Mouse (Mus musculus) c-Kit-positive CD71-negative TER-119-negative erythroid progenitor cells, embryonic 14.5 days (primary cell): Measurements from ENCODE around the gene Diexf.

ENCODE experiments used
- DNase-seq: peaks from one replicate; pipeline ENCODE4 v3.0.0-alpha.2; 2013; ENCODE audit warnings: low read depth

The Diexf gene

DNA sequence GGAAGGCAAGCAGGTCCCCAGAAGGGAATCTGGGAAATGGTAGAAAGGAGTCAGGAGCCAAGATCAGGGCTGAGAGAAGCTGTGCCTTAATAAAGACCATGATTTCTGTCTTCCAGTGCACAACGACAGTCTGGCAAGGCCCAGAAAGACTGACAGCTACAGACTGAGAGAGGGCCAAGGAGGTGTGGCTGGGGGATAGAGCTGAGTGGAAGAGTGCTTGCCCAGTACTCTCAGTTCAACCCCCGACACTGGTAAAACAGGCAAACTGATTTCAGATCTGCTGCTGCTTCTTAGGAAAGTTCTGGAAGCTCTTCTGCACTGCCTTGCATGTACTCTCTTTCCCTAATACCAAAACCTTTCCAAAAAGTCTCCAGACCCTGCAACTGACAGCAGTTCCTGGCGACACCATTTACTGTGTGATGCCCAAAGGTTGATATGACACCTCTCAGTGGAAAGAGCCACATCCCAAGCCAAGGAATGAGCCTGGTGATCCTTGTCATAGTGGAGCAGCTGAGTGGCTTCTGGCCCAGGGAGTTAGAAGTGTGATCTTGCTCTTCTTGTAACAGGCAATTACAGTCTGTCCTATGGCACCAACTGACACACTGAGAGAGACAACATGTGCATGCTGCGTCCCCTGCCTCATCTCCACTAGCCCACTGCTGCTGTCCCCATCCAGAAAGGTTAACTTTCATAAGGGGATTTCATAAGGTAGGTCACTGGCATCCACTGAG lies 43.8 kb downstream of the Diexf start:
- no peak for DNase-seq

- no peak for DNase-seq
Measured at GRCm38 (mm10) chr1:193085541-193086020, 44.5 kb downstream of the Diexf start.

- DNase-seq = no peak
Measured at GRCm38 (mm10) chr1:193084016-193084415, 46.1 kb downstream of the Diexf start.

GRCm38 (mm10) chr1:193083051-193083450 lies 47.0 kb downstream of the Diexf start:
- DNase-seq = no peak

- DNase-seq = no peak
Measured at GRCm38 (mm10) chr1:193082311-193082921, 47.7 kb downstream of the Diexf start.

GRCm38 (mm10) chr1:193062618-193063017 lies 67.5 kb downstream of the Diexf start:
- no peak for DNase-seq

GRCm38 (mm10) chr1:193060167-193060566 lies 69.9 kb downstream of the Diexf start:
- no peak for DNase-seq

DNA sequence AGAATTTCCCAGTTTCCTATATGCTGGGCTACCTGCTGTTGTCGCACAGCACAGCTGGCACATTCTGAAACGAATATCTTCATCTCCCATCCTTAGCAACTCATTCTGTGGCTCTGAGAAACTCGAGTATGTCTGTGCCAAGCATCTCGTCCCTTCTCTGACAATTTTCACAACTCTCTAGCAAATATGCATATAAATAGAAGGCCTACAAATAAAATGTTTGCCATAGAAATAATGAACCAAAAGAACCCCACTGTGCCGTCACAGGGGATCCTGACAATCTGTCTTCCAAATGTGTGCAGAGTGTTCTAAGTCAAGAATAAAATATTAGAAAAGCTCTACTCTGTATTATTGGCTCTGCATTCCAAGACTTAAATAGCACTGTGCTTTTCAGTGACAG lies 70.5 kb downstream of the Diexf start:
- no peak for DNase-seq

GRCm38 (mm10) chr1:193054401-193054800 lies 75.7 kb downstream of the Diexf start:
- DNase-seq = no peak

DNA sequence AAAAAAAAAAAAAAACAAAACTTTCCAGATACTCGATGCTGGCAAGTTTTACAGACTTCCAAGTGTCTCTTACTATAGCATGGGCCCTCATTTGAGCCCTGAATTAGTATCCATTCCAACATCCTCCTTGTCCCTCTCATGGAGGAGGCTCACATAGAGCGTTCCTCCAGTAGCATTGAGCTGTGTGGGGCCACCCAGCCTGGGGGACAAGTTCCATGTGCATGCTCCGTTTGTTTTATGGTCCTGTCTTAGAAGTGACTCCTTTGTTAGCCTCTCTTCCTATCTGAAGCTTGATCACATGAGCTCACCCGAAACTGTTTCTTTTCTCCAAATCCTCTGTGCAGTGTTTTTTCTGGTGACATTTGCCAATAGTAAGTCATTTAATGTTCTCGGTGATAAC lies 77.0 kb downstream of the Diexf start:
- DNase-seq = no peak

DNA sequence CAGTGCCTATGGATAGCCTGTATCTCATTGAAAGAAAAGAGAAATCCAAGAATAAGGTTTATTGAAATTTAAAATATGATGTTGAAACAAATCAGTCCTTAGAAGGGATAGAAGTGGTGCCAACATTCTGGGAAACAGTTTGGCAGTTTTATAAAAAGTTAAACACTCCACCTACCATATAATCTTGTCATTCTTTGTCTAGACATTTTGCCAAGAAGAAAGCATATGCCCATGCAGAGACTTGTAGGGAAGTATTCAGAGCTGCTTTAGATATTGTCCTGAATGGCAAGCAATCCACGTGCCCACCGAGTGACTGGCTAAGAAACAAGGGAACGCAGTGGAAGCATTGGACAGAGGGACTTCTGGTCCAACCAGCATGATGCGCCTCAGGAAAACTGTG lies 82.5 kb downstream of the Diexf start:
- no peak for DNase-seq

DNA sequence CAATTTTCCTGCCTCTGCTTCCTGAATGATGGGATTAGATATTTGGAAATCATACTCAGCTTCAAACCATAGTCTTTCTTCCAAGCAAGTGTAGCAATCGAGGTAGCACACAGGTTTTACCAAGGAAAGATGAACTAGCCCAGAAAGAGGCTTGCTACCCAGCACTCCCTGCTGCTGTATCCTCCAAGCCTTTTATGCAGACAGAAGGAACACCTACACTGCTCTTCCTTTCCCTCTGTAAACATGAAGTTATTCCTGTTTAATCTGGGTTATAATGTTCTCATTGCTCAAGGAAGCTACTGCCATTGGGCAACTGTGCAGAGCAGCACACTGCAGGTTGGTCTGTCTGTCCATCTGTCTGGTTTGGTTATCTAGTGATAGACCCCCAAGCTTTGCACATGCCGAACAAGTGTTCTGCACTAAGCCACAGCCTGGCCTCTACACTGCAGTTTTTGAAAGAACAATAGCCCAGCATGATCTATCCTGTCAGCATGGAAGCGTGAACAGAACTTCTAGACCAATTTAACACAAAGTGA lies 87.2 kb downstream of the Diexf start:
- no peak for DNase-seq
